Mouse (Mus musculus) cerebellum, adult 8-10 months (tissue): ENCODE results near the gene Cxcl15.
"Not testable (repeated sequence)": the region's sequence is repeated elsewhere in the genome, so short reads cannot be mapped to it uniquely, and the experiment has no call there.

ENCODE experiments used
- DNase-seq: peaks from one replicate; pipeline ENCODE4 v3.0.0; 2022

Gene Cxcl15

GRCm38 (mm10) chr5:90790074-90790502 lies 4.2 kb upstream of the Cxcl15 start:
- DNase-seq, result no peak

- not testable (repeated sequence) for DNase-seq
These were observed 1.1 kb downstream of the Cxcl15 start for GRCm38 (mm10) chr5:90795392-90795791.

- DNase-seq, result no peak
These were observed 10.2 kb downstream of the Cxcl15 start for GRCm38 (mm10) chr5:90804574-90804973.

GRCm38 (mm10) chr5:90806050-90806449 lies 11.7 kb downstream of the Cxcl15 start:
- no peak for DNase-seq

GRCm38 (mm10) chr5:90807176-90807950 lies 13.0 kb downstream of the Cxcl15 start:
- DNase-seq, result no peak

- DNase-seq, result no peak
These were observed 25.4 kb downstream of the Cxcl15 start for GRCm38 (mm10) chr5:90819756-90820155.

GRCm38 (mm10) chr5:90832145-90832767 lies 37.9 kb downstream of the Cxcl15 start:
- DNase-seq, result no peak

- no peak for DNase-seq
These were observed 38.5 kb downstream of the Cxcl15 start for GRCm38 (mm10) chr5:90832768-90833388.

- no peak for DNase-seq
These were observed 40.1 kb downstream of the Cxcl15 start for GRCm38 (mm10) chr5:90834436-90834835.

GRCm38 (mm10) chr5:90838582-90838981 lies 44.2 kb downstream of the Cxcl15 start:
- no peak for DNase-seq

- no peak for DNase-seq
These were observed 46.9 kb downstream of the Cxcl15 start for GRCm38 (mm10) chr5:90840902-90841869.

- DNase-seq, result no peak
These were observed 49.6 kb downstream of the Cxcl15 start for GRCm38 (mm10) chr5:90843891-90844290.

GRCm38 (mm10) chr5:90850096-90850495 lies 55.8 kb downstream of the Cxcl15 start:
- DNase-seq, result peak; percentile 39

- DNase-seq, result not testable (repeated sequence)
These were observed 57.1 kb downstream of the Cxcl15 start for GRCm38 (mm10) chr5:90851391-90851790.
